Mouse (Mus musculus): Measurements from ENCODE around the gene Usp54. TPM values are rescaled to one million over a fixed set of nuclear protein-coding genes. Genes with fewer than 3 reads are reported as not detected.

The Usp54 gene
- total RNA-seq, 1 experiment = 15.3 TPM

DNA sequence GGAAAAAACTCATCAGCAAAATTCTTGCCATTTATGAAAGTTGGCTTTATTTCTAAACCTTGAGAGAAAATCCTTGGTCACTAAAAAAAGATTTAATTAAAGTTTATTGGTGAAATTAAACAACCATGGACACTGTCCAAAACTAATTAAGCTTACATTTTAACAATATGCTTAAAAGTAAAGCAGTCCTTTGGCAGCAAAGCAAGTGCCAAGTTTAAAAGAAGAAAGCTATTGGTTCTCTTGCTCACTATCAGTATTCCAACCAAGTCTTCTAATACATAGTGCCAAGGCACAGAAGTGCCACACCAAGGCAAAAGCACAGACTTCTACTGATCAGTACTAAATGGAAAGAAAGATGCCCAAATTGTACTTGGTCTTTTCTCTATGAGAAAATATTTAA lies 21.7 kb downstream of the Usp54 start:
- TF ChIP-seq MAFK (IDR thresholded peaks at IDR 0.05; ENCODE audit: insufficient read depth, low read depth, low read length) (no peak), ZNF384 (IDR thresholded peaks at IDR 0.05; ENCODE audit: low read depth, low read length) (no peak), ZC3H11A (IDR thresholded peaks at IDR 0.05; ENCODE audit: borderline replicate concordance, low read depth, low read length) (no peak), HCFC1 (IDR thresholded peaks at IDR 0.05; ENCODE audit: borderline replicate concordance, insufficient read depth, low read length) (no peak), CHD2 (IDR thresholded peaks at IDR 0.05; ENCODE audit: low read depth, low read length) (no peak)
- H3K36me3 ChIP-seq (ENCODE audit: control insufficient read depth, insufficient read depth, low read length, poor library complexity, severe bottlenecking) = no peaks in the 10 kb centered on the region
- no peak for DNase-seq (ENCODE audit: low read depth, low spot score)
- H3K9me3 ChIP-seq (ENCODE audit: control insufficient read depth, insufficient read depth, low read depth, low read length) = no peaks in the 10 kb centered on the region
- H3K4me3 ChIP-seq (ENCODE audit: insufficient read depth in 1 of 2, low read depth in 1 of 2, low read length in 2 of 2, poor library complexity in 1 of 2, severe bottlenecking in 1 of 2) = no peak overlapping the region
- in situ Hi-C loops (cut with MboI; ENCODE audit: low sequenced_read_pairs in 2 of 2, unreplicated experiment in 2 of 2) = no loop called here
- no peak overlapping the region for H3K9ac ChIP-seq (ENCODE audit: insufficient read depth, low read depth, low read length, poor library complexity, severe bottlenecking)
- H3K4me1 ChIP-seq (ENCODE audit: control insufficient read depth in 2 of 2, insufficient read depth in 2 of 2, low read length in 2 of 2, poor library complexity in 1 of 2) = peaks cover 2 to 3% of the 10 kb centered on the region in 2 experiments; a peak in 1 of 4 replicates
- H3K27ac ChIP-seq (ENCODE audit: insufficient read depth, low read depth, low read length, poor library complexity, severe bottlenecking) = no peak overlapping the region

DNA sequence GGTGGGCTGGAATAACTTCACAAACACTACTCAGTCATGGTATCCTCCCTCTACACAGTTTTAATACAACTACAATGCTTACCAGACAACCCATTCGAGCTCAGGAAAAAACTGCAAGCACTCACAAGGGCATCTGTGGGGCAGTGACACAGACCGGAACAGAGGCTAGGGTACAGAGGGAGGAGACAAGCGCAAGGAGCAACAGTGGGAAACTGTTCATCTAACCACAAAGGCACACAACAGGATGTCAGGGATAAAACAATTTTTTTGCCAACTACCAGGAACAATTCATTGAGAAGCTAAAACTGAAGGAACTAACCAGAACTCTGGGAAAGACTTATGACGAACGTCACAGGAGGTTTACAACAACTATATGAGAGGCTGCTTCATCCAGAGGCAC lies 22.7 kb downstream of the Usp54 start:
- Histone ChIP-seq H3K9me3 (ENCODE audit: control insufficient read depth, insufficient read depth, low read depth, low read length) (no peaks in the 10 kb centered on the region), H3K9ac (ENCODE audit: insufficient read depth, low read depth, low read length, poor library complexity, severe bottlenecking) (no peak overlapping the region), H3K4me1 (ENCODE audit: control insufficient read depth in 2 of 2, insufficient read depth in 2 of 2, low read length in 2 of 2, poor library complexity in 1 of 2) (peaks cover 2 to 3% of the 10 kb centered on the region in 2 experiments; a peak in 1 of 4 replicates), H3K36me3 (ENCODE audit: control insufficient read depth, insufficient read depth, low read length, poor library complexity, severe bottlenecking) (no peaks in the 10 kb centered on the region), H3K4me3 (ENCODE audit: insufficient read depth in 1 of 2, low read depth in 1 of 2, low read length in 2 of 2, poor library complexity in 1 of 2, severe bottlenecking in 1 of 2) (no peak overlapping the region), H3K27ac (ENCODE audit: insufficient read depth, low read depth, low read length, poor library complexity, severe bottlenecking) (no peak overlapping the region)
- TF ChIP-seq MAFK (IDR thresholded peaks at IDR 0.05; ENCODE audit: insufficient read depth, low read depth, low read length) (no peak), ZC3H11A (IDR thresholded peaks at IDR 0.05; ENCODE audit: borderline replicate concordance, low read depth, low read length) (no peak), HCFC1 (IDR thresholded peaks at IDR 0.05; ENCODE audit: borderline replicate concordance, insufficient read depth, low read length) (no peak), ZNF384 (IDR thresholded peaks at IDR 0.05; ENCODE audit: low read depth, low read length) (no peak), CHD2 (IDR thresholded peaks at IDR 0.05; ENCODE audit: low read depth, low read length) (no peak)
- DNase-seq (ENCODE audit: low read depth, low spot score) = no peak
- in situ Hi-C loops (cut with MboI; ENCODE audit: low sequenced_read_pairs in 2 of 2, unreplicated experiment in 2 of 2) = no loop called here

DNA sequence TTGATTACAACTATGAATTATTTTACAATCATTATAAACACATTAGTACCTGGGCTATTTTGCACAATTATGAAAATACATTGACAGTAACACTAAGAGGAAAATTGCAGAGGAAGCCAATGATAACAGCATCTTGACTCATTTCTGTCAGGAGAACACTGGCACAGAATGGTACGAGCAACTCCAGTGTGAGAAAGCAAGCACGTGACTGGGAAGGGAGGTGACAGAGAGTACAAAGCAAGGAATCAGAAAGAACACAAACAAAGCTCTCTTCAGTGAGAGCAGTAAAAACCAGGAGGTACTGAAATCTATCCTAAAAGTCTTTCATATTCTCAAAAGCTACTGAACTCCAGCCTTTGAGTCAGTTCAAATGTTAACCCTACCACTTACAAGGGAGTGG lies 24.4 kb downstream of the Usp54 start:
- no peaks in the 10 kb centered on the region for H3K36me3 ChIP-seq (ENCODE audit: control insufficient read depth, insufficient read depth, low read length, poor library complexity, severe bottlenecking)
- peak; percentile 12 for DNase-seq (ENCODE audit: low read depth, low spot score)
- H3K4me3 ChIP-seq (ENCODE audit: insufficient read depth in 1 of 2, low read depth in 1 of 2, low read length in 2 of 2, poor library complexity in 1 of 2, severe bottlenecking in 1 of 2) = no peak overlapping the region
- H3K9ac ChIP-seq (ENCODE audit: insufficient read depth, low read depth, low read length, poor library complexity, severe bottlenecking) = no peak overlapping the region
- no peak overlapping the region for H3K27ac ChIP-seq (ENCODE audit: insufficient read depth, low read depth, low read length, poor library complexity, severe bottlenecking)
- in situ Hi-C loops (cut with MboI; ENCODE audit: low sequenced_read_pairs in 2 of 2, unreplicated experiment in 2 of 2) = no loop called here
- TF ChIP-seq MAFK (IDR thresholded peaks at IDR 0.05; ENCODE audit: insufficient read depth, low read depth, low read length) = no peak
- no peak for TF ChIP-seq HCFC1 (IDR thresholded peaks at IDR 0.05; ENCODE audit: borderline replicate concordance, insufficient read depth, low read length)
- no peak for TF ChIP-seq CHD2 (IDR thresholded peaks at IDR 0.05; ENCODE audit: low read depth, low read length)
- TF ChIP-seq ZNF384 (IDR thresholded peaks at IDR 0.05; ENCODE audit: low read depth, low read length) = no peak
- no peak for TF ChIP-seq ZC3H11A (IDR thresholded peaks at IDR 0.05; ENCODE audit: borderline replicate concordance, low read depth, low read length)
- 0 out of 4 replicates have a peak, but pooled peaks cover 0 to 2% of the 10 kb centered on the region in 2 experiments for H3K4me1 ChIP-seq (ENCODE audit: control insufficient read depth in 2 of 2, insufficient read depth in 2 of 2, low read length in 2 of 2, poor library complexity in 1 of 2)
- H3K9me3 ChIP-seq (ENCODE audit: control insufficient read depth, insufficient read depth, low read depth, low read length) = no peaks in the 10 kb centered on the region

DNA sequence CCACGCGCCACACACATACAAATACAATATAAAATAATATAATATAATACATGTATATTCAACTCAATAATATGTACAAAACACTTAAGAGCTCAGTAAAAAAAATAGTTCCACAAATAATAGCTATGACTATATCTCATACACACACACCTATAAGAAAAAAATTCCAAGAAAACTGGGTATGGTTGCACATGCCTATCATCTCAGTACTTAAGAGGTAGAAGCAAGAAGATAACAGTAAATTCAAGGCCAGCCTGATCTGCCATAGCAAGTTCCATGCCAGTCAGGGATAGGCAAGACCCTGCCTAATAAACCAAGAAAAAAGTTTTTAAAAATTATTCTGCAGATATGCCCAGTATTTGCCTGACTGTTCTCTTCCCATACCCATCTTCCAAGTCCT lies 25.8 kb downstream of the Usp54 start:
- Histone ChIP-seq H3K4me1 (ENCODE audit: control insufficient read depth in 2 of 2, insufficient read depth in 2 of 2, low read length in 2 of 2, poor library complexity in 1 of 2) (peaks cover 2 to 3% of the 10 kb centered on the region in 2 experiments; a peak in 1 of 4 replicates), H3K27ac (ENCODE audit: insufficient read depth, low read depth, low read length, poor library complexity, severe bottlenecking) (no peak overlapping the region), H3K9me3 (ENCODE audit: control insufficient read depth, insufficient read depth, low read depth, low read length) (no peaks in the 10 kb centered on the region), H3K36me3 (ENCODE audit: control insufficient read depth, insufficient read depth, low read length, poor library complexity, severe bottlenecking) (no peaks in the 10 kb centered on the region), H3K9ac (ENCODE audit: insufficient read depth, low read depth, low read length, poor library complexity, severe bottlenecking) (no peak overlapping the region), H3K4me3 (ENCODE audit: insufficient read depth in 1 of 2, low read depth in 1 of 2, low read length in 2 of 2, poor library complexity in 1 of 2, severe bottlenecking in 1 of 2) (no peak overlapping the region)
- in situ Hi-C loops (cut with MboI; ENCODE audit: low sequenced_read_pairs in 2 of 2, unreplicated experiment in 2 of 2) = no loop called here
- TF ChIP-seq CHD2 (IDR thresholded peaks at IDR 0.05; ENCODE audit: low read depth, low read length) = no peak
- TF ChIP-seq ZC3H11A (IDR thresholded peaks at IDR 0.05; ENCODE audit: borderline replicate concordance, low read depth, low read length) = no peak
- TF ChIP-seq HCFC1 (IDR thresholded peaks at IDR 0.05; ENCODE audit: borderline replicate concordance, insufficient read depth, low read length) = no peak
- no peak for TF ChIP-seq ZNF384 (IDR thresholded peaks at IDR 0.05; ENCODE audit: low read depth, low read length)
- no peak for TF ChIP-seq MAFK (IDR thresholded peaks at IDR 0.05; ENCODE audit: insufficient read depth, low read depth, low read length)
- DNase-seq (ENCODE audit: low read depth, low spot score) = no peak

DNA sequence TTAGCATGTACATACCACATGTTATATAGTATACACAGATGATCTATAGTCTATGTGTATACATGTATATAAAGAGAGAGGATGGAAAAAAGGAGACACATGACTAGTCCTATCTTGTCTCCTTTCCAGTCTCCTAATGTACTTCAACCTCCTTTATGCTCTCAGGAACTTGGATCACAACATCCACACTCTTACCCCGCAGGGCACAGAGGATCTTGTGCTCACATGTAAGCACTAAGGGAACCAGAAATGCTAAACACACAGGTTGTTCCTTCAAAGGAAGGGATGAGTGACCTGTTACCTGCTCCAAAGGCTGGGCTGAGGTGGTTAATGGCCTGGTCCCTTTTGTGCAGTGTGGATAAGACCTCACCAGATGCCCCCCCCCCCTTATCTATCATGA lies 28.0 kb downstream of the Usp54 start:
- no peak overlapping the region for H3K9ac ChIP-seq (ENCODE audit: insufficient read depth, low read depth, low read length, poor library complexity, severe bottlenecking)
- H3K36me3 ChIP-seq (ENCODE audit: control insufficient read depth, insufficient read depth, low read length, poor library complexity, severe bottlenecking) = no peaks in the 10 kb centered on the region
- no peak overlapping the region for H3K4me3 ChIP-seq (ENCODE audit: insufficient read depth in 1 of 2, low read depth in 1 of 2, low read length in 2 of 2, poor library complexity in 1 of 2, severe bottlenecking in 1 of 2)
- no peaks in the 10 kb centered on the region for H3K9me3 ChIP-seq (ENCODE audit: control insufficient read depth, insufficient read depth, low read depth, low read length)
- no peak overlapping the region for H3K27ac ChIP-seq (ENCODE audit: insufficient read depth, low read depth, low read length, poor library complexity, severe bottlenecking)
- no peak for DNase-seq (ENCODE audit: low read depth, low spot score)
- H3K4me1 ChIP-seq (ENCODE audit: control insufficient read depth in 2 of 2, insufficient read depth in 2 of 2, low read length in 2 of 2, poor library complexity in 1 of 2) = peaks cover 2 to 3% of the 10 kb centered on the region in 2 experiments; a peak in 1 of 4 replicates
- in situ Hi-C loops (cut with MboI; ENCODE audit: low sequenced_read_pairs in 2 of 2, unreplicated experiment in 2 of 2) = no loop called here
- TF ChIP-seq MAFK (IDR thresholded peaks at IDR 0.05; ENCODE audit: insufficient read depth, low read depth, low read length) (no peak), CHD2 (IDR thresholded peaks at IDR 0.05; ENCODE audit: low read depth, low read length) (no peak), ZC3H11A (IDR thresholded peaks at IDR 0.05; ENCODE audit: borderline replicate concordance, low read depth, low read length) (no peak), HCFC1 (IDR thresholded peaks at IDR 0.05; ENCODE audit: borderline replicate concordance, insufficient read depth, low read length) (no peak), ZNF384 (IDR thresholded peaks at IDR 0.05; ENCODE audit: low read depth, low read length) (no peak)
